Mouse (Mus musculus) heart, embryonic 11.5 days (tissue): ENCODE measurements around the gene Gpr137. TPM values are rescaled to one million over a fixed set of nuclear protein-coding genes. Genes with fewer than 3 reads are reported as not detected.

ENCODE experiments used
- ATAC-seq: fragments of 200-750 bp; cut with Nextera tagmentation; replicated peaks from 2 replicates; pipeline ENCODE4 v1.8.0; 2017; ENCODE audit warnings: moderate library complexity; ENCODE audit not compliant: insufficient number of reproducible peaks, low FRiP score, low TSS enrichment
- H3K27ac ChIP-seq: fragments of 300-500 bp; sonication (generic); 2 replicates; pipeline ENCODE4 v1.5.1; 2014; ENCODE audit warnings: mild to moderate bottlenecking, low read depth, low read length
- H3K27me3 ChIP-seq: fragments of 300-500 bp; sonication (generic); 2 replicates; pipeline ENCODE4 v1.6.1; 2014; ENCODE audit warnings: mild to moderate bottlenecking, low read length, mixed read lengths; ENCODE audit not compliant: control insufficient read depth, insufficient read depth
- H3K36me3 ChIP-seq: fragments of 300-500 bp; sonication (generic); 2 replicates; pipeline ENCODE4 v1.6.1; 2014; ENCODE audit warnings: mild to moderate bottlenecking, low read length, moderate library complexity, mixed read lengths; ENCODE audit not compliant: control insufficient read depth, insufficient read depth
- H3K4me1 ChIP-seq: fragments of 300-500 bp; sonication (generic); 2 replicates; pipeline ENCODE4 v1.6.1; 2014; ENCODE audit warnings: low read length; ENCODE audit not compliant: control insufficient read depth, insufficient read depth
- H3K4me2 ChIP-seq: fragments of 300-500 bp; sonication (generic); 2 replicates; pipeline ENCODE4 v1.6.1; 2014; ENCODE audit warnings: mild to moderate bottlenecking, moderate library complexity
- H3K4me3 ChIP-seq: fragments of 300-500 bp; sonication (generic); 2 replicates; pipeline ENCODE4 v1.5.1; 2014; ENCODE audit warnings: low read depth, low read length
- H3K9ac ChIP-seq: fragments of 300-500 bp; sonication (generic); 2 replicates; pipeline ENCODE4 v1.6.1; 2014; ENCODE audit warnings: mild to moderate bottlenecking, low read depth, low read length, moderate library complexity
- H3K9me3 ChIP-seq: fragments of 300-500 bp; sonication (generic); replicated peaks from 2 replicates; pipeline ENCODE4 v1.6.1; 2016; ENCODE audit warnings: low read length; ENCODE audit not compliant: control insufficient read depth
- WGBS: fragments of 180-500 bp; shearing (Covaris S2); extraction: QIAGEN DNeasy Blood & Tissue Kit; methylation state at CpG from one replicate; pipeline ENCODE4 v1.1.7; 2014; ENCODE audit not compliant: insufficient replicate concordance; 5-methylcytosine and 5-hydroxymethylcytosine counted together
- polyA plus RNA-seq: library from polyadenylated mRNA; unstranded; fragments of >200 nt; fragmentation: Nextera tagmentation; extraction: Ambion mirVana; gene quantifications from 2 replicates; pipeline ENCODE4 v1.2.1, GENCODE M21; 2014

Gene Gpr137
- polyA plus RNA-seq, 1 experiment from 2014 or later, result 22.4 TPM

- no peaks in the 10 kb centered on the region for H3K9me3 ChIP-seq
- H3K36me3 ChIP-seq, result no peaks in the 10 kb centered on the region
- peaks cover 81% of the 10 kb centered on the region for H3K27me3 ChIP-seq
- H3K4me3 ChIP-seq, result no peak overlapping the region
- no peak overlapping the region for H3K27ac ChIP-seq
- H3K4me1 ChIP-seq, result peaks cover 8% of the 10 kb centered on the region
- H3K4me2 ChIP-seq, result no peak overlapping the region
- ATAC-seq, result no peak
- no peak overlapping the region for H3K9ac ChIP-seq
- WGBS, result 50% methylated on average over 1 of the region's 1 CpGs
Observed at GRCm38 (mm10) chr19:6932018-6932417, 10.3 kb downstream of the Gpr137 start.

- Histone ChIP-seq H3K4me1 (peaks cover 8% of the 10 kb centered on the region), H3K9me3 (no peaks in the 10 kb centered on the region), H3K36me3 (no peaks in the 10 kb centered on the region), H3K4me2 (no peak overlapping the region), H3K27ac (no peak overlapping the region), H3K9ac (no peak overlapping the region), H3K4me3 (no peak overlapping the region), H3K27me3 (peaks cover 88% of the 10 kb centered on the region)
- 0% methylated on average over 1 of the region's 2 CpGs for WGBS
- no peak for ATAC-seq
Observed at GRCm38 (mm10) chr19:6931002-6931401, 11.3 kb downstream of the Gpr137 start.

GRCm38 (mm10) chr19:6928080-6928479, 14.2 kb downstream of the Gpr137 start:
- Histone ChIP-seq H3K36me3 (no peaks in the 10 kb centered on the region), H3K27ac (no peak overlapping the region), H3K4me1 (peaks cover 7% of the 10 kb centered on the region; the same call in 1 of the 2 replicates), H3K9me3 (no peaks in the 10 kb centered on the region), H3K4me3 (no peak overlapping the region), H3K4me2 (no peak overlapping the region), H3K27me3 (peaks cover 85% of the 10 kb centered on the region), H3K9ac (no peak overlapping the region)
- ATAC-seq, result no peak
- 18% methylated on average over 9 of the region's 9 CpGs for WGBS

GRCm38 (mm10) chr19:6926559-6927255, 15.6 kb downstream of the Gpr137 start:
- H3K9me3 ChIP-seq, result no peaks in the 10 kb centered on the region
- H3K4me3 ChIP-seq, result peak overlapping the region; percentile 18; the same call in 1 of the 2 replicates
- H3K4me2 ChIP-seq, result peak overlapping the region; percentile 55
- H3K9ac ChIP-seq, result no peak overlapping the region
- WGBS, result 10% methylated on average over 26 of the region's 26 CpGs
- no peaks in the 10 kb centered on the region for H3K36me3 ChIP-seq
- H3K27ac ChIP-seq, result no peak overlapping the region
- peaks cover 72% of the 10 kb centered on the region for H3K27me3 ChIP-seq
- no peak for ATAC-seq
- H3K4me1 ChIP-seq, result peaks cover 14% of the 10 kb centered on the region; the same call in 1 of the 2 replicates

GRCm38 (mm10) chr19:6925611-6926329, 16.5 kb downstream of the Gpr137 start:
- H3K4me3 ChIP-seq, result peak overlapping the region; percentile 25; the same call in 1 of the 2 replicates
- H3K27ac ChIP-seq, result no peak overlapping the region
- no peaks in the 10 kb centered on the region for H3K36me3 ChIP-seq
- H3K9ac ChIP-seq, result 0 out of 2 replicates have a peak overlapping the region, but pooled peaks have one; percentile 5
- no peak for ATAC-seq
- H3K4me2 ChIP-seq, result peak overlapping the region; percentile 56
- peaks cover 64% of the 10 kb centered on the region for H3K27me3 ChIP-seq
- no peaks in the 10 kb centered on the region for H3K9me3 ChIP-seq
- peaks cover 15% of the 10 kb centered on the region for H3K4me1 ChIP-seq
- 9% methylated on average over 39 of the region's 40 CpGs for WGBS

- 2% methylated on average over 9 of the region's 9 CpGs for WGBS
- Histone ChIP-seq H3K36me3 (no peaks in the 10 kb centered on the region), H3K4me1 (peaks cover 21% of the 10 kb centered on the region), H3K4me3 (peak within 1 kb of the TSS; percentile 25), H3K9ac (0 out of 2 replicates have a peak within 1 kb of the TSS, but pooled peaks have one; percentile 16), H3K27ac (no peak within 1 kb of the TSS), H3K9me3 (no peaks in the 10 kb centered on the region), H3K4me2 (peak within 1 kb of the TSS; percentile 56), H3K27me3 (peaks cover 59% of the 10 kb centered on the region)
- no peak for ATAC-seq
Observed at GRCm38 (mm10) chr19:6925307-6925573, 17.0 kb downstream of the Gpr137 start, which contains the start of gene Catsperz. Gene Catsperz (minus strand): TSS chr19:6925380.

- Histone ChIP-seq H3K4me3 (peak overlapping the region; percentile 25), H3K9ac (0 out of 2 replicates have a peak overlapping the region, but pooled peaks have one; percentile 16), H3K4me2 (peak overlapping the region; percentile 56), H3K36me3 (no peaks in the 10 kb centered on the region), H3K27me3 (peaks cover 55% of the 10 kb centered on the region), H3K9me3 (no peaks in the 10 kb centered on the region), H3K4me1 (peaks cover 26% of the 10 kb centered on the region), H3K27ac (no peak overlapping the region)
- WGBS, result 4% methylated on average over 39 of the region's 39 CpGs
- no peak for ATAC-seq
Observed at GRCm38 (mm10) chr19:6924461-6925306, 17.6 kb downstream of the Gpr137 start.
